Mouse (Mus musculus) heart, postnatal 36 days (tissue): ENCODE measurements around the gene Mtmr12. TPM values are rescaled to one million over a fixed set of nuclear protein-coding genes. Genes with fewer than 3 reads are reported as not detected.

Source experiments
- DNase-seq, 2 experiments: peaks; one replicate each; pipeline ENCODE4 v3.0.0; 2021 to 2022
- intact Hi-C: fragments of 180-260 bp; cut with DNase I; formaldehyde crosslinking; loops from one replicate; pipeline ENCODE4 v1.15.1; 2025
- total RNA-seq, 2 experiments: library from RNA; stranded (reverse); gene quantifications; 2 replicates each; pipeline ENCODE4 v1.2.3; 2021

Gene Mtmr12
- total RNA-seq, 2 experiments from 2014 or later: 9.5 to 10.0 TPM

DNA sequence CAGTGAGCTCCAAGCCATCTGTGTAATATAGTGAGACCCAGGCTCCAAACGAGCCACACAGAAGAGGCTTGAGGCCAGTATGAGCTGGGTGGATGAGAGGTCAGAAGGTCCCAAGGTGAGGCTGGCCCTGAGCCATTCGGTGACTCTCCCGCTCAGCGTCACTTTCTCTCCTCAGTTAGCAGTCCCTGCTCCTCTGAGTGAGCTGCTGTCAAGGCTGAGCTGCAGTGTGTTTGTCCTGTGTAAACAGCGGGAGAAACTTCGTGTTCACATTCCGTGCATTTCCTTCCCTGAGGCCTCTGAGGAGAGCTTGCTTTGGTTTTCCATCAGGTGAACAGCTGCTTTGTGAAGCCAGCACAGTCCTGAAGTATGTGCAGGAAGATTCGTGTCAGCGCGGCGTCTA lies 27.6 kb downstream of the Mtmr12 start:
- intact Hi-C loops: no loop called here
- no peak for DNase-seq

DNA sequence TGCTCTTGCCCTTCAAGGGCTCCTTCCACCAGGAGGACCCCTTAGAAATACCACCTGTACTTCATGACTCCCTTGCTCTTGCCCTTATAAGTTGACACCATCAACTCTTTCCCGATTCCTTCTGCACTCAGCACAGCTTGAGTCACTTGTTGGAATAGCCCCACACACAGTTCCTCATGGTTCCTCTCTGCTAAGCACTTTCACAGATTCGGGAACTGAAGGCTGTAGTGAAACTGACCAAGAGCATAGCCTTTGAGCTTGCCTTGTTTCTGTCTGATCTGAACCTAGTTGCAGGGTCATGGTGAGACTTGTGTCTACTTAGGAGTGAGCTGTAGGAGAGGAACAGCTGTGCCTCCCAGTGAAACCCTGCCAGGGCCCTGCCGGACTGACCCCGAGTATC lies 28.2 kb downstream of the Mtmr12 start:
- no peak for DNase-seq
- intact Hi-C loops: no loop called here

DNA sequence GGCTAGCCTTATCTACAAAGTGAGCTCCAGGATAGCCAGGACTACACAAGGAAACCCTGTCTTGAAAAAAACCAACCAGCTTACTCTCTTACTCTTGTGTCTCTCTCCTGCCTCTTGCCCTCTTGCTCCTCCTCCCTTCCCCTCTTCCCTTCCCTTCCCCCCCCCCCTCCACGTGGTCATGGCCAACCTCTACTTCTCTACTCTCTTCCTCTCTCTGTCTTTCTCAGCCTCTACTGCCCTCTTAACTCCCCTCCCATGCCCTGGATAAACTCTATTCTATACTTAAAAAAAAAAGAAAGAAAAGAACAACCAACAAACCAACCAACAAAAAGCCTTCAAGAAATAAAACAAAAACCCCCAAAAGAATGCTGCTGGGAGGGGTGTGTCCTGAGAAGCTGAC lies 30.7 kb downstream of the Mtmr12 start:
- intact Hi-C loops: no loop called here
- DNase-seq: no peak

DNA sequence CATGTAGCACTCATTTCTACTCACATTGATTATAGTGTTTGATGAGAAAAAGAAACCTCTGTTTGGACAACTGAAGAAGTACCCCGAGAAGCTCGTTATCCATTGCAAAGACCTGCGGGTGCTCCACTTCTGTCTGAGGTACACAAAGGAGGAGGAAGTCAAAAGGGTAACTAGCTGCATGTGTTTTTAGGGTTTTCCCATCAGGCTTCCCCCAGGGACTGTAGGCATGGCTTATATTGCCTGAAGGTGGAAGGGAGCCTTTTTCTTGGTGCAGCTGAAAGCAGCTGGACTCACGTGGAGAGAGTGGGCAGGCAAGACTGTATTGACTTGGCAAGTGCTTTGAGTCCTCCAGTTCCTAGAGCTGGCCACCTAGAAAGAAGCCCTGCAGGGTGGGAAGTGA lies 31.2 kb downstream of the Mtmr12 start:
- no peak for DNase-seq
- intact Hi-C loops: no loop called here

DNA sequence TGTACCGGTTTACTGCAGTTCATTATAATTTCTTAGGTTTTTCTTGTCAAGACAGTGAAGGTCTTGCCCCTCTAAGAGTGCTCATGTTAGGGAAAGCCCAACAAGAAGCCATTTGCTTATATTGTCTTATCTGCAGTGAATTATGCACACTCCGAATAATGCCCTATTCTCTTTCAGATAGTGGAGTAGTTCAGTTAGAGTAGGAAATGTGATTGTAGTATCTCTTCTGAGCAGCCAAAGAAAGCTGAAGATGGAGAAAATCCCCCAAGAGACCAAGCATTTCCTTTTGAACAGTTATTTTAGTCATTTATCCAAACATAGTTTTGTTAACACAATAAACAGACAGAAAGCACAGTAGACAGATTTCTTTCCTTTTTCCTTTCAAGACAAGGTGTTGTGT lies 32.1 kb downstream of the Mtmr12 start:
- no peak for DNase-seq
- intact Hi-C loops: no loop called here

DNA sequence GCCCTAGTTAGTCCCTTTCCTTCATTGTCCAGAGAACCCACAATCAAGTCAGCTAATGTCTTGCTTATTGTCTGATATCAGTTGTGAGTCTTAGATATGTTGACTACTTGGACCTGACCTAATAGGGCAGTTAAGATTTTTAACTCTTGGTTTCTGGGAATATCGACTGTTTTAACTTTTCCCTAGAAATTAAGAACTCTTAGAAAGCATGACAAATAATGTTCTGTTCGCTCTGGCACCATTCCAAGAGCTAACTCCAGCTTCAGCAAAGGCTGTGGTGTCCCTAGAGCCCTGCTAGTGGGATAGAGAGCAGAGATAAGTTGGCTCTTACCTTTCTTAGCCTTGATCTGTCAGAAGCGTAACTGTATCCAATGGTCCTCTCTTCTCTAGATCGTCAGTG lies 32.7 kb downstream of the Mtmr12 start:
- intact Hi-C loops: no loop called here
- no peak for DNase-seq

DNA sequence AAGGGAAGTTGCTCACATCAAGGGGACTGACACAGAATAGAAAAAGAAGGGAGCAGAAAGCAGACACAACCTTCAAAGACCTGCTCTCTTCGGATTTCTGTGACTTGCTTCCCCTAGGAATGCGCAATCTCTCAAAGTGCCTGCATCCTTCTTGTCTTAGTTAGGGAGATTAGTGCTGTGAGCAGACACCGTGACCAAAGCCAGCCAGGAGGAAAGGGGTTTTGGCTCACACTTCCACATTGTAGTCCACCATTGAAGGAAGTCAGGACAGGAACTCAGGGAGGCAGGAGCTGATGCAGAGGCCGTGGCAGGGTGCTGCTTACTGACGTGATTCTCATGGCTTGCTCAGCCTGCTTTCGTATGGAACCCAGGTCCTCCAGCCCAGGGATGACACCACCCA lies 33.5 kb downstream of the Mtmr12 start:
- DNase-seq: no peak

DNA sequence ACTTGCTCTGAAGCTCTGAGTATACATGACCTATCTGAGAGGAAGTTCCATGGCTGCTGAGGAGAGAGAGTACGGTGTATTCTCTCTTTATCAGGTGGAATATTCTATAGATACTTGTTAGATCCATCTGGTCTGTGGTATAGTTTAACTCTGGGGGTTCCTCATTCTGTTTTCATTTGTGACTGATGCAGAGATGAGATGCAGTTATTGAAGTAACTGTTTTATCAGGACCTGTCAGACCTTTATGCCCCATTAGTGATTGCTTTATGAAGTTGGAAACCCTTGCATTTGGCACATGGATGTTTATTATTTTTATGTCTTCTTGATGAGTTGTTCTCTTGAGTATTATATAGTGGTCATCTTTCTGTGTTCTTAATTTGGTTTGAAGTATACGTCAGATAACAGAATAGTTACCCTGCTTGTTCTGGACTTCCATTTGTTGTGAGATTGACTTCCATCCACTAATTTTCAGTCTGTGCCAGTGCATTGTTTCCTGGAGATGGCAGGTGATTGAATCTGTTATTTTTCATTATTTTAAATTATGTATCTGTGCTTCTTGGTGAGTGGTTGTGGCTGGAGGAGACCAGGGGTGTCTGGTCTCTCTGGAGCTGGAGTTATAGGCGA lies 36.0 kb downstream of the Mtmr12 start:
- intact Hi-C loops: no loop called here
- no peak for DNase-seq

More for the DNA sequence above, 33.5 kb downstream of the Mtmr12 start:
- intact Hi-C loops: no loop called here

DNA sequence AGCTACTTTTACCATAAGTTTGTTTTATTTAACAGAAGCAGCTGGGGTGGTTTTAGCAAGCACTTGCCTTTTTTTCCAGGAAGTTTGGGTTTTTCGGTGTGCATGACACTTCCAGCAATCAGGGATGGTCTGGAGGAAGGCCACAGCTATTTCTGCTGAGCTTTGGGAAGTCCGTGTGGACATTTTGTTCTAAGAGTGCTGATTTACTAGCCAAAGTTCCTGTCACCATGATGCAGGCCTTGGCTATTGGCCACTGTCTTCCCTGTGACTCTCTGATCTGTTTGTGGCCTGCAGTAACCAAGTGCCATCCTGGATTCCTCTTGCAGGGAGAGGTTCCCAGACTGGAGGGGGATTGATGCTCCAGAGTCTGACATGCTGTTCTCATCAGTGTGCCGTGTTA lies 39.0 kb downstream of the Mtmr12 start:
- intact Hi-C loops: no loop called here
- peak; percentile 67 to 74 for DNase-seq

DNA sequence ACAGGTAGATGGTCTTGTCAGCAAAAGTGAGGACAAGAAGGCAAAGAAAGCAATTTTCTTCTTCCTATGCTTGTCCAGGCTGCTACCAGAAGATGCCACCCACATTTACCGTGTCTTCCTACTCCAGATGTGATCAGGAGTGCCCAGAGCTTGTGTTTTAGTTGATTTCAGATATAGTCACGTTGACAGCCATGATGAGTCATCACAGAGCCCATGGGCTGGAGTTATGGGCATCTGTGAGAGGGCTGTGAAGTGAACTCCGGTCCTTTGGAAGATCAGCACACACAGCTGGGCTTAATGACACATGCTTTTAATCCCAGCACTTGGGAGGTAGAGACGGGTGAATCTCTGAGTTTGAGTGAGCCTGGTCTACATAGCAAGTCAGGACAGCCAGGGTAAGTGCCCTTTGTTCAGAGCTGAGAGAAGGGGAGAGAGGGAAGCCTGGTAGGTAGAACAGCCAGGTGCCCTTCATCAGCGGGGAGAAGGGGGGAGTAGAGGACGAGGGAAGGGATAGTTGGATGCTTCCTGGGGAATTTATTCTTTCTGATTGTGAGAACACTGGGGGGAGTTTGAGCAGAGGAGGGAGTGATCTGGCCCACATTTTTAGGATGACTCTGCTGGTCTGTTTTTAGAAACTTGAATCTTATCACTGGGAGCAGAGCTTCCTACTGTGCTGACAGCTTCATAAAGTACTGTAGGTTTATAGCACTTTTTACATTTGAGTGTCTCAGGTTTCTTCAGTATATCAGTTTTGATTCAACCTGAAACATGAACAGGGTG lies 40.9 kb downstream of the Mtmr12 start:
- DNase-seq: peak in 1 of 2 experiments; percentile 34
- intact Hi-C loops: no loop called here

DNA sequence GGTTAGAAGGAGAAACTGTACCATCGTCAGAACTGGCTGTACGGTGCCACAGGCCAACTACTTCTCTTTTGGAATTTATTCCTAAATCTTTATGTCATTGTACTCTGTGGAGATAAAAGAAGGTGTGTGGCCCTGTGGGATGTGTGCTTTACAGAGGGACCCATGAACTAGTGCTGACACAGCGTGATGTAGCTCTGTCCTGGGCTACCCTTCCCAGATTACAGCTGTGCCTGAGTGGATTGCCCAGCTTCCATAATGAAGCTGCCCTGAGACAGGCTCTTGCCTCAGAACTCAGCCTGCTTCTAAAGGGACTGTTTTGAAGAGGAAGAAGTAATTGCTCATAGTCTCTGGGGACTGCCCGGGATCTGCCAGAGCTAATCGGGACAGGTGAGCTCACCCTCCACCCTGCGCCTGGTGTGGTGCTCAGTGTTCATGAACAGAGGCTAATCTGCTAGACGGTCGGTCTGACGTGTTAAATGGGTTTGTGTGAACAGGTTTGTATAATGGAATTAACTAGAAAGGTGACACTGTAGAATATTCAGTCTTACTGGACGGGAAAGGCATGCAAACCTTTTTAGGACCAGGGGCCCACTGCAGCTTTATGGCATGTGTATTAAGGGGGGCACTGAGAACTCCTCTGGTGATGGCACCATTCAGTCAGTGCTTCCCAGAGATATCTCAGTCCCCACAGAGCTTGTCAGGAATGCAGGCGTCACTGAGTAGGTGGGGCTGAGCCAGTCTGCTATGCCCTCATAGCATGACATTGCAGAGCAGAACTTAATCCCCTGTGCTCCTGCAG lies 41.7 kb downstream of the Mtmr12 start:
- DNase-seq: no peak
- intact Hi-C loops: no loop called here

DNA sequence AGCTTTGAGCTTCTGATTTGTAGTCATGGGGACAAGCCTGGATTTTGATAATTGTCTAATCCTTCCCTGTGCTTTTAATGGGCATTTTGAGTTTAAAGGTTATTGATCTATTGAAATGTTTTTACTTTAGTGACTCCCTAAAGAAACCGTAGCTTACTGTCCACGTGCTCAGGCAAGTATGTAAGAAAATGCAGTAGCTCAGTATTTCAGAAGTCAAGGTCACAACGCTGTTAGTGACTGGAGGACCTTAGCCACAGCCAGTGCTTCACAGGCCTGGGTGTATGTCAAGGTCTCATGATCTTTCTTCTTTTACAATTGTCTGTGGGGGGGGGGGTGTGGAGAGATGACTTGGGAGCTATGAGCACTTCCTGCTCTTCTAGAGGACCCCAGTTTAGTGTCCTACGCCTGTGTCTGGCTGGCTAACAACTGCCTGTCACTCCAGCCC lies 42.4 kb downstream of the Mtmr12 start:
- intact Hi-C loops: no loop called here

DNA sequence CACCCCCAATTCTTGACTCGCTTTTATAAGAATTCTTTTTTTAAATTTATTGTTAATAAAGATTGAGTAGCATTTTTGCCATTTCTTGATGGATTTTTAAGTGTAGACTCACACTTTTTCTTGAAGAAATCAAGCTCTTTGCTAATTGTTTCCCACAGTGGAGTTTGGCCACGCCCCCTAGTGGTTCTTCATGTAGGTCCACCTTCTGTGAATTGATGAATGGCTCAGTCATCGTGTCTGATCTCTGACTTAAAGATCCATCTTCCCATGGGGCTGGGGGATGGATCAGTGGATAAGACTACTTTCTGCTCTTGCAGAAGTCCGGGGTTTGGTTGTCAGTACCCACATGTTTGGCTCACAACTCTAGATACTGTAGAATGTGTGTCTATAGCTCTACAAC lies 43.5 kb downstream of the Mtmr12 start:
- peak in 1 of 2 experiments; percentile 38 for DNase-seq
- intact Hi-C loops: loop anchor here (1.0 kb wide), 1 partner anchor 51 kb away; no protein-coding TSS in a partner anchor

More for the DNA sequence above, 42.4 kb downstream of the Mtmr12 start:
- no peak for DNase-seq

DNA sequence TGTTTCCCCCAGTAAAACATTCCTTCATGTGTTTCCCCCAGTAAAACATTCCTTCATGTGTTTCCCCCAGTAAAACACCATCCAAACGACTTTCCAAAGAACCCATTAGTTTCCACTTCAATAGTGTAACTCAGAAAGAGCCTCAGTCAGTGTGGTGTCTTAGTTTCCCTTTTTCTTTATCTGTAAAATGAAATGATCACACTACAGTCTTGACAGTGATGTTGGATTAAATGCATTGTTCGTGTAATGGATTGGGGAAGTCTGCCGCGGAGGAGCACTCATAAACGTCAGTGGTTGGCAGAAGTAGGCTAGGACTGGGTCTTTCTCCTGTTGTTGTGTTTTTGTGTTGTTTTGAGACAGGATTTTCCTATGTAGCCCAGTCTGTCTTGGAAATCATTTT lies 45.5 kb downstream of the Mtmr12 start:
- no peak for DNase-seq
- intact Hi-C loops: no loop called here

DNA sequence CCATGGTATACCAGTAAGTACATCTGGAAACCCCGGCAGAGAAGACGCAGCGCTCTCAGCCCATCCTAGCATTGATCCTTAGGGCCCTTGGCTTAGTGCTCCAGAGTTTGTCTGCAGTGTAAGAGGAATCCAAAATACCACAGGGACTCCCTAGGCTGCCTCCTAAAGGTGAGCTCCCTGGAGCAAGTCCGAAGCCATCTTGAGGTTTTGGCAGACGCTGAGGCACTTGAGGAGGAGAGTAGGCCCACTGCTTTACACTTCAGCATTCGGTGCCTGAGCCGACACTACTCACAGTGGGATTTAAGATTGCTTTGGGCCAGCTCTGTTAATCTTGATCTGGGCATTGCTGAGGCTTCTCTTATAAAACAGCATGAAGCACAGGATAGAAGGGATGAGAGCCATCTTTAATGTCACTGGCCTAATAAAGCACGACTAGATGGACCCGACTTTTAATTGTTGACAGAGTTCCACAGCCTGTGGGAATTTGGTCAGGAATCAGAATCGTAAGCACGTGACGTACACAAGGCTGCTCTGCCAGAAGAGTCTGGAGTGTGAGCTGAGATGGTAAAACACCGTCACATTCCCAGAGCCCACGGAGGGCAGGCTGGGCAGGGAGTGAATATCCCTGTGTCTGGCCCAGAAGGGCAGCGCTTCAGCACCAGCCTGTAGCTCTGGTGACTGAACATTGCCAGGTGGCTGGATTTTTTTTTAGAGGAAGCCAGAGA lies 46.8 kb downstream of the Mtmr12 start:
- intact Hi-C loops: no loop called here
- DNase-seq: no peak

DNA sequence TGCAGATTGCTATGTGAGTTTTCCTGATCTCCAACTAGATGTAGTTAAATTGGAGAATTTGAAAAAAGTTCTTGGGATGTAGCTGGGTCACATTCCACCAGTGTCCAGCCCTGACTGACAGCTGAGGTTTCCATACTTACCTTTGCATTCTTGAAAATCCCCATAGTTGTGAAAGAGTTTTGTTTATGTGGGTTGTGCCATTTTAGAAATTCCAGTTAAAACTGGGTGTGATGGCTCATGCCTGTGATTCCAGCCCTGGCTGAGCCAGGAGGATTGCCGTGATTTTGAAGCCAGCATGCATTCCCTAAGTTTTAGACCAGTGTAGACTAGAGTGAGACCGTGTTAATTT lies 47.3 kb downstream of the Mtmr12 start:
- intact Hi-C loops: no loop called here
- no peak for DNase-seq

DNA sequence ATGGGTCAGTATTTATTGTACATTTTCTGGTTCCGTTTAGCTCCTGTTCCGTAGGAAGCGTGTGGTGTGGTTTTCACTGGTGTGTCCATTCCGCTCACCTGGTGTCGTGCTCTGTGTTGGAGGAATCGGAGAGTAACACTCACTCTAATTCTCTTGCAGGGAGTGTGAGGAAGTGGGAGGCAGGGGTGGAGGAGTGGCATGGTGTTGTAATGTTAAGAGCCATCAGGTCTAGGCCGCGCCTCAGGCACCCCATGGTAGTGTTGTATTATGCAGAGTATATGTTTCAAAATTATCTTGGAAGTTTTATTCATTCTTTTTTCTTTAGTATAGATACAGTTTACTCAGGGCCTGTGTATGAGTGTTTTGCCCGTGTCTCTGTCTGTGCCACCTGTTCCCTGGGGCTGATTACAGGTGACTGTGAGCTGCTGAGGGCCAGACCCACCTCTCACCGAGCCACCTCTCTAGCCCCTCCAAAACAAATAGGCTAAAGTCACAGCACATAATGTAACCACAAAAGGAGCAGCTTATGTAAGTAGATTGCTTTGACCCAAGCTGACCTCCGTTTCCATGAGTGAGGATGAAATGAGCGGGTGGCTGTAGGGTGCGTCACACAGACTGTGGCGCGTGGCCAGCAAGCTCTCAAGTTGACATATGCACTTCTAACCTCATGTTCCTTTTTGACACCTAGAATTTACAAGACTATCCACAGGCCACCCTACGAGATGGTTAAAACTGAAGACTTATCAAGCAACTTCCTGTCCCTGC lies 53.1 kb downstream of the Mtmr12 start:
- intact Hi-C loops: no loop called here
- DNase-seq: no peak

DNA sequence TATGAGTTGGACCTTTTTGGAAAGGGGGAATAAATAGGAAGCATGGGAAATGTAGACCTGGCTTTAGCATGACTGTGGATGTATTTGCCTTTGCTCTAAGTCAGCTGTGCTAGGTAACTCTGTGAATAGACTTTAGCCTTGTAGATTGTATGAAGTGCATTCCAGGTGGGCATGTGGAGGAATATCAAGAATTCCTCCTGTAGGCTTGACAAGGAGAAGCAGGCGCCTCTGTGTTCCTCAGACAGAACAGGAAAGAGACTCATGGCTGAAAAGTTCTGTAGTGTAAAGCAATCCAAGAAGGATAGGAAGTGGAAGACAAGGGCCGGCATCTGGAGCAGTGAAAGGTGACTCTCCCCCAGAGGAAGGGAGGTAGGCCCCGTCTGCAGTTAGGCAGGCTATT lies 58.2 kb downstream of the Mtmr12 start:
- no peak for DNase-seq
- intact Hi-C loops: no loop called here

DNA sequence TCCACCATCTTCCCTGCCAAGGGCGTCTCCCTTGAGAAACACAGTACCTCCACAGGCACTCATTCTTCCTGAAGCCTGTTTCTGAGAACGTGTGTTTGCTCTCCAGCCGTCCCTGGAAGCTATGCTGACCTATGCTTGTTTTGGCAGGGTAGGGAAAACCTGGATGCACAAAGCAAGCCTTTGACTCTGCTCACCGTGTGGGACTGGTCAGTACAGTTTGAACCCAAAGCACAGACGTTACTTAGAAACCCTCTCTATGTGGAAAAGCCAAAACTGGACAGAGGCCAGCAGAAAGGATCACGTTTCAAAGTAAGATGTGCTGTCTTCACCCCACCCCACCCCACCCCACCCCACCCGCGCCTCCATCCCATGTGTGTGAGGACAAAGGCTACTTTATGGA lies 61.6 kb downstream of the Mtmr12 start:
- intact Hi-C loops: loop anchor here (5.0 kb wide), 2 partner anchors 174 to 279 kb away; no protein-coding TSS in a partner anchor
- DNase-seq: no peak

DNA sequence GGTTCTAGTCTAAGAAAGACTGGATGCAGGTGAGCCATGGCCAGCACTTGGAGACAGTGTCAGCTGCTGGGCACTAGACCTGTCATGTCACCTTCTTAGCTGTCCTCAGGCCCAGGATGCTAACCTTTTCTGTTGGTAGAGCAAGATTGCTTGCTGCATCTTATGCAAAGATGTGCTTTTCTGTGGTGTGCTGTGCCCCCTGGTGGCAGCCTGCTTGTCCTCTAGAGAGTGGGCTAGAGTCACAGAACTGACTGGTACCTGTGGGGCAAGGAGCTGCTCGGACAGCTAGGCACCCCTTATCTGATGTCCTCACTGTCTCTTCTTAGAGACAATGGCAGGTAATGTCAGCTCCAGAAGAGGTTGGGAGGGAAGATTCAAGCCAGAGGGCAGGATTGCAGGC lies 63.2 kb downstream of the Mtmr12 start:
- intact Hi-C loops: loop anchor here (1.0 to 5.0 kb wide), 4 partner anchors 72 to 298 kb away; no protein-coding TSS in a partner anchor
- peak; percentile 72 to 78 for DNase-seq
